Mouse (Mus musculus) NIH3T3 (cell line): ENCODE measurements around the gene Erich3.

Experiments used
- DNase-seq: peaks from one replicate; pipeline ENCODE4 v3.0.0-alpha.2; 2012; ENCODE audit warnings: low read depth

Gene Erich3

GRCm38 (mm10) chr3:154766321-154766720 is 102.7 kb downstream of the Erich3 start:
- DNase-seq = no peak

- DNase-seq = no peak
These were observed 108.0 kb downstream of the Erich3 start for GRCm38 (mm10) chr3:154771651-154772050.

GRCm38 (mm10) chr3:154778836-154779595 is 115.4 kb downstream of the Erich3 start:
- DNase-seq = no peak

GRCm38 (mm10) chr3:154786354-154786753 is 122.7 kb downstream of the Erich3 start:
- no peak for DNase-seq

- DNase-seq = no peak
These were observed 124.0 kb downstream of the Erich3 start for GRCm38 (mm10) chr3:154787611-154788010.

- no peak for DNase-seq
These were observed 129.9 kb downstream of the Erich3 start for GRCm38 (mm10) chr3:154793571-154793970.

- peak; percentile 56 for DNase-seq
These were observed 135.1 kb downstream of the Erich3 start for GRCm38 (mm10) chr3:154798806-154799205.

GRCm38 (mm10) chr3:154800454-154800853 is 136.8 kb downstream of the Erich3 start:
- no peak for DNase-seq

- DNase-seq = peak; percentile 31
These were observed 137.3 kb downstream of the Erich3 start for GRCm38 (mm10) chr3:154800888-154801429.

- DNase-seq = no peak
These were observed 143.0 kb downstream of the Erich3 start for GRCm38 (mm10) chr3:154806626-154807025.

- peak; percentile 53 for DNase-seq
These were observed 146.7 kb downstream of the Erich3 start for GRCm38 (mm10) chr3:154810273-154810870.

- no peak for DNase-seq
These were observed 147.6 kb downstream of the Erich3 start for GRCm38 (mm10) chr3:154811281-154811680.

GRCm38 (mm10) chr3:154811833-154812232 is 148.2 kb downstream of the Erich3 start:
- no peak for DNase-seq

- DNase-seq = no peak
These were observed 149.2 kb downstream of the Erich3 start for GRCm38 (mm10) chr3:154812893-154813292.

- no peak for DNase-seq
These were observed 151.9 kb downstream of the Erich3 start for GRCm38 (mm10) chr3:154815606-154816005.

- DNase-seq = no peak
These were observed 152.6 kb downstream of the Erich3 start for GRCm38 (mm10) chr3:154816231-154816630.

GRCm38 (mm10) chr3:154816801-154817625 is 153.4 kb downstream of the Erich3 start:
- DNase-seq = peak; percentile 53
